15 mouse cellular contexts compared by ENCODE assay signal in genomic region chr13:60435333-60435732, GRCm38 (mm10).
DNase-seq lines count a peak whose midpoint lies in the region; ATAC-seq and TF ChIP-seq lines count a peak whose summit lies in the region.
"Had no signal": no experiment of that assay in that cellular context is flagged by ENCODE, and none has a peak within 500 bp of the region (broad histone marks: within the 10 kb centered on the region; RNA-seq: fewer than 3 reads in every experiment).

No protein-coding gene starts in this region.

- peak; percentile 68 for DNase-seq in heart, adult 11 months
- DNase-seq in heart, adult 8-10 months (ENCODE audit: low spot score), result no peak
- DNase-seq in lung, embryonic 14.5 days, result no peak
- DNase-seq in lung, postnatal 14 days, result no peak
- DNase-seq in yolk sac, embryonic 10.5 days (ENCODE audit: low spot score), result peak; percentile 75
- DNase-seq in retina, postnatal 1 day, result no peak
- DNase-seq in spleen, adult 18-20 months, result no peak
- DNase-seq: cerebellum, adult 18-20 months; forebrain, postnatal 0 days; gastrocnemius, postnatal 36 days; kidney, postnatal 10 days; layer of hippocampus, postnatal 36 days; lung, postnatal 36 days had no signal

- 24% methylated on average over 5 of the region's 5 CpGs for WGBS in lung, embryonic 14.5 days
- WGBS in limb, embryonic 13.5 days, result 18% methylated on average over 5 of the region's 5 CpGs

- H3K27me3 ChIP-seq in lung, embryonic 14.5 days (ENCODE audit: insufficient read depth, low read length), result no peaks in the 10 kb centered on the region
- no peaks in the 10 kb centered on the region for H3K27me3 ChIP-seq in limb, embryonic 13.5 days

- H3K4me1 ChIP-seq in lung, embryonic 14.5 days (ENCODE audit: insufficient read depth), result peaks cover 3% of the 10 kb centered on the region; the same call in 1 of the 2 replicates
- H3K4me1 ChIP-seq in limb, embryonic 13.5 days, result peaks cover 39% of the 10 kb centered on the region

- H3K4me3 ChIP-seq in lung, embryonic 14.5 days (ENCODE audit: low read depth, low read length), result no peak overlapping the region
- no peak overlapping the region for H3K4me3 ChIP-seq in limb, embryonic 13.5 days

- H3K27ac ChIP-seq in lung, embryonic 14.5 days (ENCODE audit: low read depth), result peak overlapping the region; percentile 13; the same call in 1 of the 2 replicates
- H3K27ac ChIP-seq in limb, embryonic 13.5 days, result peak overlapping the region; percentile 96

- H3K36me3 ChIP-seq in lung, embryonic 14.5 days (ENCODE audit: insufficient read depth), result no peaks in the 10 kb centered on the region
- no peaks in the 10 kb centered on the region for H3K36me3 ChIP-seq in limb, embryonic 13.5 days

- no peak overlapping the region for H3K9ac ChIP-seq in lung, embryonic 14.5 days
- H3K9ac ChIP-seq in limb, embryonic 13.5 days, result no peak overlapping the region
- H3K9ac ChIP-seq: forebrain, postnatal 0 days had no signal

- TF ChIP-seq CTCF in lung, embryonic 14.5 days (IDR thresholded peaks at IDR 0.05; ENCODE audit: low read depth), result no peak

- no peaks in the 10 kb centered on the region for H3K9me3 ChIP-seq in lung, embryonic 14.5 days (ENCODE audit: low read depth, low read length)
- H3K9me3 ChIP-seq in limb, embryonic 13.5 days, result peaks cover 3% of the 10 kb centered on the region

- peak; percentile 31; the same call in 1 of the 2 replicates for ATAC-seq in lung, embryonic 14.5 days (ENCODE audit: insufficient read depth)
- ATAC-seq in limb, embryonic 13.5 days (ENCODE audit: low FRiP score, low read depth), result peak; percentile 52
- ATAC-seq: forebrain, postnatal 0 days; midbrain, embryonic 16.5 days had no signal

- no peak overlapping the region for H3K4me2 ChIP-seq in lung, embryonic 14.5 days
- no peak overlapping the region for H3K4me2 ChIP-seq in limb, embryonic 13.5 days (replicated peaks)

Comparison
In these comparisons a context has a peak if more than half of its experiments do, and no peak if none do; other contexts are left out.
1. DNase-seq: peak in heart, adult 11 months (single experiment) and yolk sac, embryonic 10.5 days (single experiment); none in heart, adult 8-10 months (single experiment), lung, embryonic 14.5 days (single experiment), lung, postnatal 14 days (single experiment), retina, postnatal 1 day (single experiment) and spleen, adult 18-20 months (0 of 2).